Mouse (Mus musculus) layer of hippocampus, adult 11-12 months (tissue): ENCODE data around the gene Irf2.
A peak's percentile ranks its signal among the peaks of the same experiment; 100 is the strongest.

Experiments used
- DNase-seq: peaks from one replicate; pipeline ENCODE4 v3.0.0; 2022; ENCODE audit warnings: low spot score

The Irf2 gene

GRCm38 (mm10) chr8:46802009-46802408, 62.5 kb downstream of the Irf2 start:
- DNase-seq: no peak

- DNase-seq: no peak
Observed at GRCm38 (mm10) chr8:46804721-46805120, 65.2 kb downstream of the Irf2 start.

- peak; percentile 50 for DNase-seq
Observed at GRCm38 (mm10) chr8:46811021-46811622, 71.6 kb downstream of the Irf2 start.

- no peak for DNase-seq
Observed at GRCm38 (mm10) chr8:46811944-46812343, 72.4 kb downstream of the Irf2 start.

GRCm38 (mm10) chr8:46812966-46813365, 73.4 kb downstream of the Irf2 start:
- DNase-seq: no peak

GRCm38 (mm10) chr8:46818106-46818989, 78.8 kb downstream of the Irf2 start:
- no peak for DNase-seq

- DNase-seq: no peak
Observed at GRCm38 (mm10) chr8:46818990-46819288, 79.4 kb downstream of the Irf2 start.

- no peak for DNase-seq
Observed at GRCm38 (mm10) chr8:46828734-46829413, 89.3 kb downstream of the Irf2 start.

- DNase-seq: no peak
Observed at GRCm38 (mm10) chr8:46829414-46830111, 90.0 kb downstream of the Irf2 start.

- DNase-seq: no peak
Observed at GRCm38 (mm10) chr8:46830112-46830855, 90.8 kb downstream of the Irf2 start.

GRCm38 (mm10) chr8:46831916-46832315, 92.4 kb downstream of the Irf2 start:
- DNase-seq: no peak

GRCm38 (mm10) chr8:46832399-46832798, 92.9 kb downstream of the Irf2 start:
- no peak for DNase-seq

GRCm38 (mm10) chr8:46833763-46834162, 94.2 kb downstream of the Irf2 start:
- DNase-seq: no peak

GRCm38 (mm10) chr8:46834440-46834839, 94.9 kb downstream of the Irf2 start:
- DNase-seq: no peak

- no peak for DNase-seq
Observed at GRCm38 (mm10) chr8:46836011-46836652, 96.6 kb downstream of the Irf2 start.

GRCm38 (mm10) chr8:46836949-46837348, 97.4 kb downstream of the Irf2 start:
- DNase-seq: no peak

- no peak for DNase-seq
Observed at GRCm38 (mm10) chr8:46838052-46838451, 98.5 kb downstream of the Irf2 start.

GRCm38 (mm10) chr8:46840390-46840789, 100.9 kb downstream of the Irf2 start:
- DNase-seq: no peak

- DNase-seq: peak; percentile 41
Observed at GRCm38 (mm10) chr8:46840791-46841190, 101.3 kb downstream of the Irf2 start.

- peak; percentile 59 for DNase-seq
Observed at GRCm38 (mm10) chr8:46842676-46843181, 103.2 kb downstream of the Irf2 start.

- no peak for DNase-seq
Observed at GRCm38 (mm10) chr8:46843855-46844254, 104.3 kb downstream of the Irf2 start.
